ENCODE assay signal across 23 mouse cellular contexts in the genomic region with DNA sequence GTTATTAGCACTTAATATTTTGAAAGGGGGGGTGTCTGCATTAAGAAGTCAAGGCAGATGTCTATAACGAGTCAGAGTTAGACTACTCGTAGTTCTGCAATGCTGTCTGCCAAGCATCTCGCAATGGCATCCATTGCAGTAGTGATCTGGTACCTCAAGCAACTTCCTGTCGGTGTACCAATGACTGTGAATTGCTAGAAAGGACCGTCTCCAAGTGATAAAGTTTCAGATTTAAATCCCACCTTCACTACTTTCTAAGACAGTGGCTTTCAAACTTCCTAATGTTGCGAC. TPM values are rescaled to one million over a fixed set of nuclear protein-coding genes. Genes with fewer than 3 reads are reported as not detected.
A peak's percentile ranks its signal among the peaks of the same experiment; 100 is the strongest.
DNase-seq lines count a peak whose midpoint lies in the region; ATAC-seq and TF ChIP-seq lines count a peak whose summit lies in the region.
"Had no signal": no experiment of that assay in that cellular context is flagged by ENCODE, and none has a peak within 500 bp of the region (broad histone marks: within the 10 kb centered on the region; RNA-seq: fewer than 3 reads in every experiment).

No protein-coding gene starts in this region.

- H3K4me1 ChIP-seq in lung, postnatal 0 days (ENCODE audit: insufficient read depth, low read depth, low read length) = no peaks in the 10 kb centered on the region; the same call in 1 of the 2 replicates
- H3K4me1 ChIP-seq: embryonic facial prominence, embryonic 13.5 days; embryonic facial prominence, embryonic 15.5 days; forebrain, embryonic 10.5 days; forebrain, embryonic 12.5 days had no signal

- no peak for ATAC-seq in lung, postnatal 0 days
- ATAC-seq in monocyte, adult 5-6 weeks (replicated peaks; ENCODE audit: insufficient number of reproducible peaks, low FRiP score, low TSS enrichment, poor library complexity, severe bottlenecking) = peak; percentile 89
- ATAC-seq: forebrain, embryonic 14.5 days had no signal

- no peak overlapping the region for H3K9ac ChIP-seq in lung, postnatal 0 days (replicated peaks; ENCODE audit: low read depth)
- H3K9ac ChIP-seq: embryonic facial prominence, embryonic 13.5 days; embryonic facial prominence, embryonic 15.5 days; forebrain, embryonic 12.5 days had no signal

- H3K4me3 ChIP-seq in lung, postnatal 0 days (ENCODE audit: low read depth, low read length) = no peak overlapping the region
- H3K4me3 ChIP-seq: embryonic facial prominence, embryonic 13.5 days; embryonic facial prominence, embryonic 15.5 days; erythroblast, embryonic 14.5 days; forebrain, embryonic 10.5 days; forebrain, embryonic 12.5 days had no signal

- 62% methylated on average over 6 of the region's 6 CpGs for WGBS in lung, postnatal 0 days

- H3K27ac ChIP-seq in lung, postnatal 0 days (ENCODE audit: low read length) = 0 out of 2 replicates have a peak overlapping the region, but pooled peaks have one; percentile 64
- H3K27ac ChIP-seq: embryonic facial prominence, embryonic 13.5 days; embryonic facial prominence, embryonic 15.5 days; forebrain, embryonic 10.5 days; forebrain, embryonic 12.5 days had no signal

- H3K9me3 ChIP-seq in lung, postnatal 0 days (ENCODE audit: low read length) = no peaks in the 10 kb centered on the region
- H3K9me3 ChIP-seq: embryonic facial prominence, embryonic 13.5 days; embryonic facial prominence, embryonic 15.5 days; forebrain, embryonic 10.5 days; forebrain, embryonic 12.5 days had no signal

- DNase-seq in lung, postnatal 0 days (ENCODE audit: low spot score) = no peak
- no peak for DNase-seq in lung, postnatal 10 days
- peak; percentile 56 for DNase-seq in splenic B cell, adult 2 months (ENCODE audit: low read depth, low spot score)
- DNase-seq in kidney, adult 8-10 months = no peak
- no peak for DNase-seq in ovary, postnatal 14 days (ENCODE audit: low spot score)
- DNase-seq: adrenal gland, adult 2 months; adrenal gland, postnatal 10 days; adrenal gland, postnatal 25 days; cerebellum, adult 11 months; cerebellum, adult 18-20 months; cerebellum, adult 8-10 months; cerebellum, adult 9-11 months; cerebellum, postnatal 14 days; cerebellum, postnatal 36 days; embryo, embryonic 11 days had no signal

- H3K4me2 ChIP-seq in lung, postnatal 0 days (replicated peaks; ENCODE audit: low read depth, low read length) = no peak overlapping the region
- H3K4me2 ChIP-seq: embryonic facial prominence, embryonic 13.5 days; embryonic facial prominence, embryonic 15.5 days; forebrain, embryonic 12.5 days had no signal

- TF ChIP-seq EP300 in lung, postnatal 0 days (IDR thresholded peaks at IDR 0.05) = no peak

- TF ChIP-seq CTCF in lung, postnatal 0 days (IDR thresholded peaks at IDR 0.05) = no peak

- no peaks in the 10 kb centered on the region for H3K36me3 ChIP-seq in lung, postnatal 0 days (ENCODE audit: insufficient read depth, low read length)
- no peaks in the 10 kb centered on the region for H3K36me3 ChIP-seq in splenic B cell, adult 2 months (ENCODE audit: control insufficient read depth, insufficient read depth, low read length, poor library complexity, severe bottlenecking)
- H3K36me3 ChIP-seq: embryonic facial prominence, embryonic 13.5 days; embryonic facial prominence, embryonic 15.5 days; forebrain, embryonic 10.5 days; forebrain, embryonic 12.5 days had no signal

- no peaks in the 10 kb centered on the region for H3K27me3 ChIP-seq in lung, postnatal 0 days (replicated peaks; ENCODE audit: insufficient read depth, low read length)
- no peaks in the 10 kb centered on the region for H3K27me3 ChIP-seq in splenic B cell, adult 2 months (ENCODE audit: control insufficient read depth, insufficient read depth, low read length, poor library complexity, severe bottlenecking)
- H3K27me3 ChIP-seq: embryonic facial prominence, embryonic 13.5 days; embryonic facial prominence, embryonic 15.5 days; forebrain, embryonic 12.5 days had no signal

RNA-seq across cellular contexts. Expression of gene Lrrk2, which starts 12.0 kb away (rescaled TPM):
- 31.6 and 33.9 TPM in 2 replicates for polyA plus RNA-seq in lung, postnatal 0 days (2015; fragmentation: Nextera tagmentation; extraction: Ambion mirVana)
- 79.5 to 92.8 TPM (median 89.4 TPM) in 3 replicates for total RNA-seq in monocyte, adult 5-6 weeks (2017)
- total RNA-seq: MEL had no signal
- polyA plus RNA-seq: erythroblast, embryonic 14.5 days had no signal
